Mouse (Mus musculus): ENCODE measurements around the gene Slc16a14. TPM values are rescaled to one million over a fixed set of nuclear protein-coding genes. Genes with fewer than 3 reads are reported as not detected.

Gene Slc16a14
- polyA plus RNA-seq, 1 experiment from 2014 or later, result 0.42 TPM

DNA sequence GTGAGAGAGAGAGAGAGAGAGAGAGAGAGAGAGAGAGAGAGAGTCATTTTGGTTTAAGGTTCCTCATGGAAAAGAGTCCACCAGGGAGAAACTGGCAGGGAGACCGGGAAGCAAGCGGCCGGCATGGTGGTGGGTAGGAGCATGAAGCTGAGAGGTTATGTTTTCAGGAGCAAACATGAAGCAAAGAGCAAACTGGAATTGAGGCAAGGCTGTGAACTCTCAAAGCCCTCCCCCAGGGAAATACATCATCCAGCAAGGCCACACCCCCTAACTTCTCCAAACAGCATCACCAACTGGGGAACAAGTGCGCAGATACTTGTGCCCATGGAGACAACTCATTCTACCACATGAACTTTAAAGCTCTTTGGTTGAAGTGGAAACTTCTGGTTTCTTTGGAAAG lies 8.6 kb upstream of the Slc16a14 start:
- H3K27me3 ChIP-seq (ENCODE audit: control insufficient read depth, insufficient read depth, low read length), result no peaks in the 10 kb centered on the region
- H3K4me3 ChIP-seq (ENCODE audit: low read depth, low read length), result no peak overlapping the region
- no peak overlapping the region for H3K27ac ChIP-seq (ENCODE audit: low read length)
- ATAC-seq (ENCODE audit: insufficient number of reproducible peaks, insufficient read depth, low FRiP score, low read depth), result no peak
- H3K9ac ChIP-seq (replicated peaks; ENCODE audit: low read depth, low read length), result no peak overlapping the region
- H3K4me2 ChIP-seq (replicated peaks; ENCODE audit: low read depth, low read length), result no peak overlapping the region
- H3K4me1 ChIP-seq (ENCODE audit: control insufficient read depth, insufficient read depth, low read length), result no peaks in the 10 kb centered on the region
- no peaks in the 10 kb centered on the region for H3K9me3 ChIP-seq (ENCODE audit: control insufficient read depth, low read depth, low read length)
- no peaks in the 10 kb centered on the region for H3K36me3 ChIP-seq (ENCODE audit: control insufficient read depth, insufficient read depth, low read length)
- 94% methylated on average over 4 of the region's 4 CpGs for WGBS

- no peak overlapping the region for H3K4me2 ChIP-seq (replicated peaks; ENCODE audit: low read depth, low read length)
- H3K27ac ChIP-seq (ENCODE audit: low read length), result no peak overlapping the region
- H3K36me3 ChIP-seq (ENCODE audit: control insufficient read depth, insufficient read depth, low read length), result no peaks in the 10 kb centered on the region
- H3K4me3 ChIP-seq (ENCODE audit: low read depth, low read length), result no peak overlapping the region
- no peak overlapping the region for H3K9ac ChIP-seq (replicated peaks; ENCODE audit: low read depth, low read length)
- no peaks in the 10 kb centered on the region for H3K4me1 ChIP-seq (ENCODE audit: control insufficient read depth, insufficient read depth, low read length)
- no peak for ATAC-seq (ENCODE audit: insufficient number of reproducible peaks, insufficient read depth, low FRiP score, low read depth)
- no peaks in the 10 kb centered on the region for H3K27me3 ChIP-seq (ENCODE audit: control insufficient read depth, insufficient read depth, low read length)
- no peaks in the 10 kb centered on the region for H3K9me3 ChIP-seq (ENCODE audit: control insufficient read depth, low read depth, low read length)
Observed at GRCm38 (mm10) chr1:84942666-84943065, 7.7 kb upstream of the Slc16a14 start.

DNA sequence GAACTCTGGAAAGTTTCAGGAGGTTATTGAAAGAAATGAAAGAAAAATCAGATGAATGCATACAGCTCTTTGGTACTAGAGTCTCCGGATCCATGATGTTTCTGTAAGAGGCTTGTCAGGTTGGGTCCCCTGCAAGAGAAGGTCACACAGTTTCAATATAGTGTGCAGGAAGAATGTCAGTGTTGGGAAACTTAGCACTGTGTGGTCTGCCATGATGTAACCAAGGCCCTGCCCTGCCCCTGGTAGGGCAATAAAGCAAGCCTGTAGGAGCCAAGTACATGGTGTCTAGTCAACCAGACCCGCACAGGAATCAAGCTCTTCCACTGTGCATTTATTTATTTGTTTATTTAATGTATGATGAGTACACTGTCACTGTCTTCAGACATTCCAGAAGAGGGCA lies 5.4 kb upstream of the Slc16a14 start:
- Histone ChIP-seq H3K9ac (replicated peaks; ENCODE audit: low read depth, low read length) (no peak overlapping the region), H3K36me3 (ENCODE audit: control insufficient read depth, insufficient read depth, low read length) (no peaks in the 10 kb centered on the region), H3K27me3 (ENCODE audit: control insufficient read depth, insufficient read depth, low read length) (no peaks in the 10 kb centered on the region), H3K27ac (ENCODE audit: low read length) (no peak overlapping the region), H3K4me1 (ENCODE audit: control insufficient read depth, insufficient read depth, low read length) (no peaks in the 10 kb centered on the region), H3K4me3 (ENCODE audit: low read depth, low read length) (no peak overlapping the region), H3K9me3 (ENCODE audit: control insufficient read depth, low read depth, low read length) (no peaks in the 10 kb centered on the region), H3K4me2 (replicated peaks; ENCODE audit: low read depth, low read length) (no peak overlapping the region)
- 92% methylated on average over 2 of the region's 2 CpGs for whole genome bisulfite sequencing
- no peak for ATAC-seq (ENCODE audit: insufficient number of reproducible peaks, insufficient read depth, low FRiP score, low read depth)

DNA sequence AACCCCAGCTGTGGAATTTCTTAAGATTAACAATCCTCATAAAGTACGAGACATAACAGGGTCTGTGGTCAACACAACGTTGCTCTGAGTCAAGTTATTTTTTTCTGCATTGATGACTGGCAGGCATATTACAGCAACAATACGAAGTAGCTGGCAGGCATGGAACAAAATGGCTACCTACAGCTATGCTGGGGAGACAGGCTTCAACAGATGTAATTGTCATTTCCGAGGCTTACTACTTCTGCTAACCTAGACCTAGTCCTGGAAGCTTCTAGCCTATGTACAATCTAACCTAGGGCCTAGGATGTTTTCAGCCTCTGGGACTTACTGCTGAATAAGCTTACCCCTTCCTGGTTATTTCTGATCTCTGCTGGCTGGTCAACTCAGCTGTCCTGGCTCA lies 4.5 kb upstream of the Slc16a14 start:
- Histone ChIP-seq H3K4me2 (replicated peaks; ENCODE audit: low read depth, low read length) (no peak overlapping the region), H3K9ac (replicated peaks; ENCODE audit: low read depth, low read length) (no peak overlapping the region), H3K4me1 (ENCODE audit: control insufficient read depth, insufficient read depth, low read length) (no peaks in the 10 kb centered on the region), H3K27ac (ENCODE audit: low read length) (no peak overlapping the region), H3K9me3 (ENCODE audit: control insufficient read depth, low read depth, low read length) (no peaks in the 10 kb centered on the region), H3K36me3 (ENCODE audit: control insufficient read depth, insufficient read depth, low read length) (no peaks in the 10 kb centered on the region), H3K4me3 (ENCODE audit: low read depth, low read length) (no peak overlapping the region), H3K27me3 (ENCODE audit: control insufficient read depth, insufficient read depth, low read length) (0 out of 2 replicates have a peak, but pooled peaks cover 2% of the 10 kb centered on the region)
- ATAC-seq (ENCODE audit: insufficient number of reproducible peaks, insufficient read depth, low FRiP score, low read depth), result no peak
- 73% methylated on average over 4 of the region's 4 CpGs for WGBS

- Histone ChIP-seq H3K27ac (ENCODE audit: low read length) (no peak overlapping the region), H3K4me1 (ENCODE audit: control insufficient read depth, insufficient read depth, low read length) (no peaks in the 10 kb centered on the region), H3K9ac (replicated peaks; ENCODE audit: low read depth, low read length) (no peak overlapping the region), H3K4me2 (replicated peaks; ENCODE audit: low read depth, low read length) (no peak overlapping the region), H3K9me3 (ENCODE audit: control insufficient read depth, low read depth, low read length) (no peaks in the 10 kb centered on the region), H3K36me3 (ENCODE audit: control insufficient read depth, insufficient read depth, low read length) (no peaks in the 10 kb centered on the region), H3K4me3 (ENCODE audit: low read depth, low read length) (no peak overlapping the region), H3K27me3 (ENCODE audit: control insufficient read depth, insufficient read depth, low read length) (0 out of 2 replicates have a peak, but pooled peaks cover 5% of the 10 kb centered on the region)
- WGBS, result 87% methylated on average over 19 of the region's 19 CpGs
- no peak for ATAC-seq (ENCODE audit: insufficient number of reproducible peaks, insufficient read depth, low FRiP score, low read depth)
Observed at GRCm38 (mm10) chr1:84936716-84937510, 2.0 kb upstream of the Slc16a14 start.

- no peak for ATAC-seq (ENCODE audit: insufficient number of reproducible peaks, insufficient read depth, low FRiP score, low read depth)
- H3K27me3 ChIP-seq (ENCODE audit: control insufficient read depth, insufficient read depth, low read length), result 0 out of 2 replicates have a peak, but pooled peaks cover 5% of the 10 kb centered on the region
- H3K4me2 ChIP-seq (replicated peaks; ENCODE audit: low read depth, low read length), result no peak overlapping the region
- H3K27ac ChIP-seq (ENCODE audit: low read length), result no peak overlapping the region
- no peaks in the 10 kb centered on the region for H3K9me3 ChIP-seq (ENCODE audit: control insufficient read depth, low read depth, low read length)
- no peaks in the 10 kb centered on the region for H3K36me3 ChIP-seq (ENCODE audit: control insufficient read depth, insufficient read depth, low read length)
- WGBS, result 69% methylated on average over 9 of the region's 9 CpGs
- no peak overlapping the region for H3K4me3 ChIP-seq (ENCODE audit: low read depth, low read length)
- H3K9ac ChIP-seq (replicated peaks; ENCODE audit: low read depth, low read length), result no peak overlapping the region
- no peaks in the 10 kb centered on the region for H3K4me1 ChIP-seq (ENCODE audit: control insufficient read depth, insufficient read depth, low read length)
Observed at GRCm38 (mm10) chr1:84935668-84936067, 734 bp upstream of the Slc16a14 start.

DNA sequence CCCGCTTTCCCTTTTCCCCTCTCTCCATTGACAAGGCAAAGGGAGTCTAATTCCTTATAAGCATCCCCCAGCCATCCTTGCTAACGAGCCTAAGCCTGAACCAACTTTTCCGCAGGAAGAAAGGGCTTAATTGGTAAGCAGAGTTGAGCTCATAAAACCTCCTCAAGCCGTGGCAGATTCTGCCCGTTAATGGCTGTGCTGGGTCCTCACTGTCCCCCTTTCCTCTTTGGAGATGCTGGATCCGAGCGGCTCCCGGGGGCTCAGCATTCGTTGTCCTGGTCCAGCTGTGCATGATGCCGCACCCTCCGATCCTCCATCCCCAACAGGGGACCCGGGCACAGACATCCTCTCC lies 807 bp downstream of the Slc16a14 start:
- Histone ChIP-seq H3K36me3 (ENCODE audit: control insufficient read depth, insufficient read depth, low read length) (no peaks in the 10 kb centered on the region), H3K4me1 (ENCODE audit: control insufficient read depth, insufficient read depth, low read length) (no peaks in the 10 kb centered on the region), H3K4me2 (replicated peaks; ENCODE audit: low read depth, low read length) (peak overlapping the region; percentile 73), H3K4me3 (ENCODE audit: low read depth, low read length) (peak overlapping the region; percentile 50), H3K9me3 (ENCODE audit: control insufficient read depth, low read depth, low read length) (no peaks in the 10 kb centered on the region), H3K27me3 (ENCODE audit: control insufficient read depth, insufficient read depth, low read length) (0 out of 2 replicates have a peak, but pooled peaks cover 5% of the 10 kb centered on the region), H3K27ac (ENCODE audit: low read length) (no peak overlapping the region), H3K9ac (replicated peaks; ENCODE audit: low read depth, low read length) (peak overlapping the region; percentile 15; the same call in 1 of the 2 replicates)
- ATAC-seq (ENCODE audit: insufficient number of reproducible peaks, insufficient read depth, low FRiP score, low read depth), result no peak; the same call in 1 of the 2 replicates
- WGBS, result 0% methylated on average over 12 of the region's 12 CpGs

- H3K9ac ChIP-seq (replicated peaks; ENCODE audit: low read depth, low read length), result no peak overlapping the region
- ATAC-seq (ENCODE audit: insufficient number of reproducible peaks, insufficient read depth, low FRiP score, low read depth), result no peak
- 0 out of 2 replicates have a peak, but pooled peaks cover 5% of the 10 kb centered on the region for H3K27me3 ChIP-seq (ENCODE audit: control insufficient read depth, insufficient read depth, low read length)
- WGBS, result 11% methylated on average over 22 of the region's 22 CpGs
- H3K9me3 ChIP-seq (ENCODE audit: control insufficient read depth, low read depth, low read length), result no peaks in the 10 kb centered on the region
- no peak overlapping the region for H3K27ac ChIP-seq (ENCODE audit: low read length)
- peak overlapping the region; percentile 50; the same call in 1 of the 2 replicates for H3K4me3 ChIP-seq (ENCODE audit: low read depth, low read length)
- H3K4me1 ChIP-seq (ENCODE audit: control insufficient read depth, insufficient read depth, low read length), result no peaks in the 10 kb centered on the region
- peak overlapping the region; percentile 73 for H3K4me2 ChIP-seq (replicated peaks; ENCODE audit: low read depth, low read length)
- H3K36me3 ChIP-seq (ENCODE audit: control insufficient read depth, insufficient read depth, low read length), result no peaks in the 10 kb centered on the region
Observed at GRCm38 (mm10) chr1:84933472-84934150, 1.3 kb downstream of the Slc16a14 start.
